Mouse (Mus musculus): ENCODE measurements at regions not wholly inside any gene's neighbourhood (a gene's known extent, or its start where the extent isn't known, plus 50 kb on each side); places are given as distances from the start of the nearest gene placed in this dataset.

GRCm38 (mm10) chr13:31349671-31350070 is 206.3 kb upstream of the Foxq1 start:
- Histone ChIP-seq H3K27me3 (no peaks in the 10 kb centered on the region; the same call in 1 of the 2 replicates), H3K9ac (no peak overlapping the region), H3K4me2 (no peak overlapping the region), H3K9me3 (no peaks in the 10 kb centered on the region; the same call in 1 of the 2 replicates), H3K36me3 (no peaks in the 10 kb centered on the region), H3K4me3 (no peak overlapping the region), H3K4me1 (replicated peaks) (no peaks in the 10 kb centered on the region), H3K27ac (no peak overlapping the region)
- WGBS, result 80% methylated on average over 2 of the region's 2 CpGs
- ATAC-seq (ENCODE audit: low FRiP score), result no peak

DNA sequence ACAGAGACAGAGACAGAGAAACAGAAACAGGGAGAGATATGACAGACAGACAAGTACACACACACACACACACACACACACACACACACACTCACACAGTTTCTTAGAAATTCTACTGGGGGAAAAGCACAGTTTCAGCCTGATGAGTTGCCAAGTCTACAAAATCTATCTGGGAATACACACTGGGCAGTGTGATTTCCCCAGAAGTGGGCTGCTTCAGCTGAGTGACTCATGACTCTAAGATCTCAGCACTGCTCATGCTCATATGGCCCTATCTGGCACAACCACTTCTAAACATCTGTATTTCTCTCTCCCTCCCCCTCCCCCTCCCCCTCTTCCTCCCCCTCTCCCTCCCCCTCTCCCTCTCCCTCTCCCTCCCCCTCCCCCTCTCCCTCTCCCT is 204.5 kb upstream of the Foxq1 start:
- no peaks in the 10 kb centered on the region; the same call in 1 of the 2 replicates for H3K27me3 ChIP-seq
- ATAC-seq (ENCODE audit: low FRiP score), result no peak
- no peak overlapping the region for H3K9ac ChIP-seq
- no peak overlapping the region for H3K27ac ChIP-seq
- no peaks in the 10 kb centered on the region for H3K9me3 ChIP-seq
- no peaks in the 10 kb centered on the region for H3K4me1 ChIP-seq (replicated peaks)
- no peak overlapping the region for H3K4me3 ChIP-seq
- no peak overlapping the region for H3K4me2 ChIP-seq
- H3K36me3 ChIP-seq, result no peaks in the 10 kb centered on the region

DNA sequence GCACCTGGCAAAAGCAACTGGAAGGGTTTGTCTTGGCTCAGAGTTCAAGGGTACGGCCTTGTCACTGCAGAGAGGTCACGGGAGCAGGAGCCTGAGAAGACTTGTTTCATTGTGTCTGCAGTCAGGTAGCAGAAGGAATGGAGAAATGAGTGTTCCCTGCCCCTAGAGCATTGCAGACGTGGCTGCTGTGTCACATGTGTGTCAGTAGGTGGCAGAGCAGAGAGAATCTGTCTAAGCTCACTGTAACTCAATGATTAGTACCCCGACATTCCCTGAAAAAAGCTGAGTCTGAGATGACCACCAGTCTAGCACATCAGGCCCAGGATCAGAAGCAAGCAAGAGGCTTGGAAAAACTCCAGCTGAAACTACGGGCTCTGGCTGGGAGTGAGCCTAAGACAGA is 203.1 kb upstream of the Foxq1 start:
- H3K4me3 ChIP-seq, result no peak overlapping the region
- H3K27ac ChIP-seq, result no peak overlapping the region
- H3K9ac ChIP-seq, result no peak overlapping the region
- 83% methylated on average over 5 of the region's 5 CpGs for WGBS
- no peaks in the 10 kb centered on the region; the same call in 1 of the 2 replicates for H3K27me3 ChIP-seq
- H3K4me1 ChIP-seq (replicated peaks), result no peaks in the 10 kb centered on the region
- no peak overlapping the region for H3K4me2 ChIP-seq
- no peaks in the 10 kb centered on the region for H3K36me3 ChIP-seq
- no peak for ATAC-seq (ENCODE audit: low FRiP score)
- H3K9me3 ChIP-seq, result no peaks in the 10 kb centered on the region

DNA sequence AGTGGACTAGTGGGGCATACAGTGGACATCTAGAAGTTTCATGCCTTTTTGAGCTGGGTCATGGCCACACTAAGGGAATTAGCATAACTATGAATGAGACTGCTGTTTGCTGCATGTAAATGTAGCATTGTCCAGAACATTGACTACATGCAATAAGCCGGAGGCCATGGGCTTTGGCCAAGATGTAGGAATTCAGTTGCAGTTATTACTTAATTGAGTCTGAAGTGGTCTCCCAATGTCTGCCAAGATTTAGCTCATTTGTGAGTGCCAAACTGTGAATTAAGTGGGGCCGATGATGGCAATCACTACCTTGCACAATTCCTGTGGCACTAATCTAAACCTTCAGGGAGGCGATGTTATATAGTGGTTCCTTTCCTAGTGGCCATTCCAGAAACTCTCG is 196.6 kb upstream of the Foxq1 start:
- no peak overlapping the region for H3K4me2 ChIP-seq
- H3K9me3 ChIP-seq, result no peaks in the 10 kb centered on the region
- 0 out of 2 replicates have a peak, but pooled peaks cover 2% of the 10 kb centered on the region for H3K4me1 ChIP-seq (replicated peaks)
- no peaks in the 10 kb centered on the region for H3K27me3 ChIP-seq
- no peak for ATAC-seq (ENCODE audit: low FRiP score)
- no peak overlapping the region for H3K9ac ChIP-seq
- no peak overlapping the region for H3K4me3 ChIP-seq
- H3K36me3 ChIP-seq, result no peaks in the 10 kb centered on the region
- 88% methylated on average over 4 of the region's 4 CpGs for WGBS
- H3K27ac ChIP-seq, result no peak overlapping the region

DNA sequence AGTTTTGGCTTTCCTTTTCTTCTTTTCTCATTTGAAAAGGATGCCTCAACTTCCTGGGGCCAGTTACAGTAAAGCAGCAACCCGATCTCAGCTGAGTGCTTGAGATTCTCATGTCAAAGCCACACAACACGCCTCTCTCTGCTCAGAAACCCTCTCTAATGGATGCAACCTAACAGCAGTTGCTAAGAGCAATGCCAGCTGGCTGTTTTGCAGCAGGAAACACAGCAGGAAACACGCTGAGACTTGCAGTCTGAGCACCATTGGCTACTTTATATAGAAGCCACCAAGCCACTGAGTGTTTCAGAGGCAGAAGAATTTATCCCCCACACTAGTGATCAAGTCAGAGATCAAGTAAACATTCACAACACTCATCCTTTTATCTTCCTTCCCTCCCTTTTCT is 193.5 kb upstream of the Foxq1 start:
- Histone ChIP-seq H3K9me3 (no peaks in the 10 kb centered on the region), H3K4me3 (no peak overlapping the region), H3K27ac (no peak overlapping the region), H3K36me3 (no peaks in the 10 kb centered on the region), H3K27me3 (no peaks in the 10 kb centered on the region), H3K4me1 (replicated peaks) (0 out of 2 replicates have a peak, but pooled peaks cover 2% of the 10 kb centered on the region), H3K9ac (no peak overlapping the region), H3K4me2 (no peak overlapping the region)
- WGBS, result 30% methylated on average over 3 of the region's 3 CpGs
- no peak for ATAC-seq (ENCODE audit: low FRiP score)

DNA sequence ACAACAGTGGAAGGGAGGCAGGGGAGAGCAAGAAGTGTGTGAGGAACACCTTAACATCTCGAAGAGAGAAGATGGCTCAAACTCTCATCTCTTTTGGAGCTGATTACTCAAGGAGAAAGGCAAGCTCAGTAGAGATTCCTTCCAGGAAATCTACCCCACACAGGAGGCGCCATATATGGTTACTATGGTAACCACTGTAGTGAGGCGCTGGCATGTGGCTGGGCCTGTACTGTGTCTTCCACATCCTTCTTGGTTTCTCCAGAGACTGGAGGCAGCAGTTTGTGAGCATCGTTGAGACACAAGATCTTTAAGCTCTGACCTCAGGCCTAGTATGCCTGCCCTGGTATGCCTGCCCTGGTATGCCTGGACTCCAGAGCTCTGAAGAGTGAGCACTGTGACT is 191.6 kb upstream of the Foxq1 start:
- Histone ChIP-seq H3K4me3 (no peak overlapping the region), H3K9me3 (no peaks in the 10 kb centered on the region), H3K27me3 (no peaks in the 10 kb centered on the region), H3K9ac (no peak overlapping the region), H3K36me3 (no peaks in the 10 kb centered on the region), H3K4me1 (replicated peaks) (0 out of 2 replicates have a peak, but pooled peaks cover 2% of the 10 kb centered on the region), H3K27ac (no peak overlapping the region), H3K4me2 (no peak overlapping the region)
- WGBS, result 59% methylated on average over 4 of the region's 4 CpGs
- no peak for ATAC-seq (ENCODE audit: low FRiP score)

DNA sequence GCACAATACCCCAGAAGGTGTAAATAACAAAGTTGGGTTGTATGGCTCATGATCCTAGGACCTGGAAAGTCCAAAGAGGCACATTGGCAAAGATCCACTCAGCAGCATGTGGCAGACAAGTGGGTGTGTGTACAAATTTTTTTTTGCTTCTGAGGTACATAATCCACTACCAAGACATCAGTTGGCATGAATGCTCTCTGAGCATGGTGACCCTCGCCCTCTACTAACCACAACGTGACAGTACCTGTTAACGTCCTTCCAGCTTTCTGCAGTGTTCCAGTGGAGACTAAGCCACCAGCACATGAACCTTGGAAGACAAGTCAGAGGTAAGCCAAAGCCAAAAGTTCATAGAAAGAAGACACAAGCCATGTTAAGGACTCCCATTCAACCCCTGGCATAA is 188.7 kb upstream of the Foxq1 start:
- H3K27ac ChIP-seq, result no peak overlapping the region
- H3K27me3 ChIP-seq, result no peaks in the 10 kb centered on the region
- no peak for ATAC-seq (ENCODE audit: low FRiP score)
- no peaks in the 10 kb centered on the region for H3K36me3 ChIP-seq
- H3K9me3 ChIP-seq, result no peaks in the 10 kb centered on the region
- 0 out of 2 replicates have a peak, but pooled peaks cover 3% of the 10 kb centered on the region for H3K4me1 ChIP-seq (replicated peaks)
- H3K9ac ChIP-seq, result no peak overlapping the region
- WGBS, result 93% methylated on average over 3 of the region's 3 CpGs
- no peak overlapping the region for H3K4me2 ChIP-seq
- no peak overlapping the region for H3K4me3 ChIP-seq

GRCm38 (mm10) chr13:31369182-31369581 is 186.8 kb upstream of the Foxq1 start:
- no peaks in the 10 kb centered on the region for H3K9me3 ChIP-seq
- no peak overlapping the region for H3K4me3 ChIP-seq
- no peak overlapping the region for H3K4me2 ChIP-seq
- 82% methylated on average over 4 of the region's 4 CpGs for WGBS
- no peak overlapping the region for H3K9ac ChIP-seq
- no peaks in the 10 kb centered on the region for H3K36me3 ChIP-seq
- H3K27ac ChIP-seq, result no peak overlapping the region
- H3K4me1 ChIP-seq (replicated peaks), result 0 out of 2 replicates have a peak, but pooled peaks cover 3% of the 10 kb centered on the region
- H3K27me3 ChIP-seq, result no peaks in the 10 kb centered on the region
- no peak for ATAC-seq (ENCODE audit: low FRiP score)

GRCm38 (mm10) chr13:31370873-31371272 is 185.1 kb upstream of the Foxq1 start:
- H3K4me2 ChIP-seq, result no peak overlapping the region
- H3K4me3 ChIP-seq, result no peak overlapping the region
- H3K9me3 ChIP-seq, result no peaks in the 10 kb centered on the region
- no peak overlapping the region for H3K27ac ChIP-seq
- 0 out of 2 replicates have a peak, but pooled peaks cover 3% of the 10 kb centered on the region for H3K4me1 ChIP-seq (replicated peaks)
- no peak overlapping the region for H3K9ac ChIP-seq
- H3K36me3 ChIP-seq, result no peaks in the 10 kb centered on the region
- no peak for ATAC-seq (ENCODE audit: low FRiP score)
- WGBS, result 68% methylated on average over 6 of the region's 6 CpGs
- H3K27me3 ChIP-seq, result no peaks in the 10 kb centered on the region

- H3K9me3 ChIP-seq, result no peaks in the 10 kb centered on the region
- H3K36me3 ChIP-seq, result no peaks in the 10 kb centered on the region
- no peak overlapping the region for H3K27ac ChIP-seq
- H3K27me3 ChIP-seq, result no peaks in the 10 kb centered on the region
- H3K4me3 ChIP-seq, result no peak overlapping the region
- H3K4me1 ChIP-seq (replicated peaks), result 0 out of 2 replicates have a peak, but pooled peaks cover 3% of the 10 kb centered on the region
- WGBS, result 61% methylated on average over 5 of the region's 5 CpGs
- peak; percentile 90 for ATAC-seq (ENCODE audit: low FRiP score)
- H3K4me2 ChIP-seq, result no peak overlapping the region
- H3K9ac ChIP-seq, result no peak overlapping the region
Measured at GRCm38 (mm10) chr13:31374006-31374405, 181.9 kb upstream of the Foxq1 start.

DNA sequence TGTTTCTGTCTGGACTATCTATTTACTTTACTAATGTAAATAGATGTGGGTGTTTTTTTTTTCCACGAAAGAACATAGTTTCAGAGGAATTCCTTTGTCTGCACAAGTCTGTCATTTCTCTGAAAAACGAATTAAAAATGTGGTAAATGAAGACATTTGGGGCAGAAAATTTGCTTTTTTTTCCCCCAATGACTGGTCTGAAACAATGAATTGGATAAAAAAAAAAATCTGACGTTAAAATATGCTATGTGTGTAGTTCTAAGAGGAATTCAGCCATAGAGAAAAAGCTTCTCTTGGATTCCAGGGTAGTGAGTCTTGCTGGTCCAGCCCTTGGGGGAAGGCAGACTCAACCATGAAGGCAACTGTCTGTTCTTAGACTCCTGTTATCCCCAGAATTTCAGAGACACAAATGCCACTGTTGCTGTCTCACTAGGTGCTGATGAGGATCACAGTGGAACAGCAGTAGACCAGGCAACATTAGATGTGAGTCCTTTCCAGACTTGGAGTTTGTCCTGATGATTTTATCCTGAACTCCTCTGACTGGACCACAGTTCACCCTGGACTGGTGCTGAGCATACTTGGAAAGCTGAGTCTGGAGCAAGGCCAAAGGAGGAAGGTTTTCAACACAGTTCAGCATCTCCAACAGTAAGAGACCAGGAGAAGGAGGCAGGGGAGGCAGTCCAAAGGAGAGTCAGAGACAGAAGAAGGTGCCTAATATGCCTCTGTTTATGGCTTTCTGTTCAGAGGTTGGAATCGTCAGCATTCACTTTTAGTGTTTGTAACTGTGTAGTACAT is 162.3 kb upstream of the Foxq1 start:
- no peaks in the 10 kb centered on the region for H3K27me3 ChIP-seq
- H3K9ac ChIP-seq, result no peak overlapping the region
- no peaks in the 10 kb centered on the region for H3K4me1 ChIP-seq (replicated peaks)
- no peaks in the 10 kb centered on the region for H3K9me3 ChIP-seq
- H3K36me3 ChIP-seq, result no peaks in the 10 kb centered on the region
- no peak overlapping the region for H3K4me3 ChIP-seq
- 64% methylated on average over 4 of the region's 4 CpGs for WGBS
- H3K27ac ChIP-seq, result no peak overlapping the region
- no peak for ATAC-seq (ENCODE audit: low FRiP score)
- H3K4me2 ChIP-seq, result no peak overlapping the region

DNA sequence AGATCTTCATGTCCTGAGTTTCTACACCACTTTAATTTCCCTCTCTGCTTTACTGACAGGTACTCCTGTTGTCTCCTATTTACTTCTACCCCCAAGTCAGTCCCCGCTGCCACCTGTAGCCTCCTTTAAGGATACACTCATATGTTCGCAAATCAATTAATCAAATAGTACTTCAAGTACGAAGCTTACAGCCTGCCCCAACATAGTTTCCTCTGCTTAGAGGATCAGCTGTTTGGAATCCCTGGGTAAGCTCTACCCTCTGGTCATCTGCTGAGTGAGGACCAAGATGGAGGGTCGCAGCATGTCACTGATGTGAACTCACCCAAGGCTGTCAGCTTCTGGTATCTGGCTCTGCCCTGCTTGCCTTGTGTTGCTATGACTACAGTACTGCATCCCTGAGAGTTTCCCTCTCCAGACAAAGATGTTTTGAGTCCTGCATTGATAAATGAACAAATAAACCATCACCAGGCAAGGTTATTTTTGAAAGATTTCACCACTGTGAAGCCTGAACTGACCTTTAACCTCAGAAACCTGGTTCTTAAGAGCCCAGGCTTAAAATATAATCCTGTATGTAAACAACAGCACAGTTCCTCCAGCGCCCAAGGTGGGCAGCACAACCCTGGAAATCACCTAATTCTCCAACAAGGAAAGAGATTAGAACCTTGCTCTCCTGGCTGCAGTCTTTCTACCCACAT is 159.6 kb upstream of the Foxq1 start:
- Histone ChIP-seq H3K9ac (no peak overlapping the region), H3K4me2 (no peak overlapping the region), H3K27me3 (no peaks in the 10 kb centered on the region), H3K36me3 (no peaks in the 10 kb centered on the region), H3K4me3 (no peak overlapping the region), H3K27ac (no peak overlapping the region), H3K4me1 (replicated peaks) (no peaks in the 10 kb centered on the region), H3K9me3 (no peaks in the 10 kb centered on the region)
- 79% methylated on average over 5 of the region's 5 CpGs for WGBS
- ATAC-seq (ENCODE audit: low FRiP score), result no peak

DNA sequence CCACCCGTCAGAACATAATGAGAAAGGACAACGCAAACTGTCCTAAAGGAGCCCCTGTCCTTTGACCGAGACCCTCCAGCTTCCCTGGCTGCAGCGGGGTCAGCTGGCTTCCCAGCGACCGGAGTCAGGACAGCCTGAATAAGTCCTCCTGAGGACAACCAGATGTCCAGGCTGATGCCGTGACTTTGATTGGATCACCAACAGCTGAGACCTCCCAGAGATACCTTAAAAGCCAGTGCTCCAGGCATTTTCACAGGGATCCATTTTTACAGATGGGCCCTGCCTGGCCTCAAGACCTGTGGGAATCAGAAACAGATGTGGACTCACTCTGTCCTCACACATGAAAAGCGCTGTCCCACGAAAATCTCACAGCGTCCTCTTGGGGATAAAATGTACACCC is 158.7 kb upstream of the Foxq1 start:
- ATAC-seq (ENCODE audit: low FRiP score), result no peak
- Histone ChIP-seq H3K36me3 (no peaks in the 10 kb centered on the region), H3K27me3 (no peaks in the 10 kb centered on the region), H3K4me3 (no peak overlapping the region), H3K27ac (no peak overlapping the region), H3K4me2 (no peak overlapping the region), H3K4me1 (replicated peaks) (no peaks in the 10 kb centered on the region), H3K9ac (no peak overlapping the region), H3K9me3 (no peaks in the 10 kb centered on the region)
- 58% methylated on average over 10 of the region's 10 CpGs for WGBS

All from hindbrain, embryonic 13.5 days (tissue).